Mouse (Mus musculus) lung, adult 2 months (tissue): ENCODE data around the gene Asb10.

Experiments
- CTCF ChIP-seq: fragments of 200-500 bp; IDR thresholded peaks from 2 replicates; pipeline ENCODE4 v1.5.1; 2011; ENCODE audit warnings: mild to moderate bottlenecking, low read length, control low read depth; ENCODE audit not compliant: insufficient read depth
- POLR2A ChIP-seq: fragments of 200-500 bp; IDR thresholded peaks from 2 replicates; pipeline ENCODE4 v1.6.1; 2011; ENCODE audit warnings: low read depth, mild to moderate bottlenecking, control low read depth, low read length, borderline replicate concordance; ENCODE audit errors: extremely low read depth

DNA sequence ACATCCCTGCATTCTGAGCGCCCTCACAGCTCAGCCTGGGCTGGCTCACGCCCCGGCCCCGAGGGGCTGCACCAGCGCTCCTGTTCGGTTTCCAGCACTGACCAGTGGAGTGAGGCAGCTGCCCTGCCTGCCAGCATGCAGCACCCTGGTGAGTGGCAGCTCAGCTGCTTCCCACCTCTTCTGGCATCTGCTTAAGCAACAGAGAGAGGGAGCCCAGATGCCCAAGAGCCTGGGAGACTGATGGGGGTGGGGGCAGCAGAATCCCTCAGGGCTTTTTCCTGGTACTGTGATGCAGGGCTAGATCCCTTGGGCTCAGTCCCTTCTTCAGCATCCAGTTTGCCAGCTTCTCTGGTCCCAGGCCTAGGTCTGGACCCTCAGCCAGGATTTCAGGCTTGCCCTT, 44.0 kb downstream of the Asb10 start:
- TF ChIP-seq CTCF = no peak
- TF ChIP-seq POLR2A = no peak
